Mouse (Mus musculus): Measurements from ENCODE around the gene Gm11939. TPM values are rescaled to one million over a fixed set of nuclear protein-coding genes. Genes with fewer than 3 reads are reported as not detected.

Gene Gm11939
- polyA plus RNA-seq, 1 experiment = not detected

DNA sequence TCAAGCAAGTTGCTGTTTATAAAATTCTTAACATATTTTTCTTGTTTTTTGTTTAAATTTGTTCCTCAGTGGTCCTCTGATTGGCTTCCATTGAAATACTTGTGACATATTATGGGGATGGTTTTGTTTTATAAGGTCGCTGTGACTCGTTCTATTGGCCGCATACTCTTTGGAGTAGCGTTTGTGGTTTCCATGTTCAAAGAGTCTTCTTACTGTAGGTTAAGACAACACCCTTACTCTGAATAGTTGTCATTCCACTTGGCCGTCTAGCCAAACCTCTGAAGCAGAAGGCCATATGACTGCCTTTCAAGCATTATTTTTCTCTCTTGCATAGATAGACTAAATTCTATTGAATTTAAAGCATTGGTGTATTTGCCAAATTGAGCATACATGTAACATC lies 21.8 kb upstream of the Gm11939 start:
- no peak for DNase-seq
- Histone ChIP-seq H3K27ac (ENCODE audit: insufficient read depth, low read depth, low read length) (no peak overlapping the region), H3K4me1 (ENCODE audit: control insufficient read depth, insufficient read depth, low read length) (no peaks in the 10 kb centered on the region), H3K4me3 (ENCODE audit: insufficient read depth, low read depth, low read length) (no peak overlapping the region), H3K36me3 (ENCODE audit: control insufficient read depth, insufficient read depth, low read length) (no peaks in the 10 kb centered on the region), H3K27me3 (replicated peaks; ENCODE audit: control insufficient read depth, insufficient read depth, low read length) (no peaks in the 10 kb centered on the region)
- 87% methylated on average over 5 of the region's 5 CpGs for WGBS
- TF ChIP-seq POLR2A (IDR thresholded peaks at IDR 0.05; ENCODE audit: low read depth, low read length) (no peak), CTCF (conservative IDR thresholded peaks at IDR 0.05; ENCODE audit: insufficient read depth, insufficient read length, low read depth, low read length) (no peak)

DNA sequence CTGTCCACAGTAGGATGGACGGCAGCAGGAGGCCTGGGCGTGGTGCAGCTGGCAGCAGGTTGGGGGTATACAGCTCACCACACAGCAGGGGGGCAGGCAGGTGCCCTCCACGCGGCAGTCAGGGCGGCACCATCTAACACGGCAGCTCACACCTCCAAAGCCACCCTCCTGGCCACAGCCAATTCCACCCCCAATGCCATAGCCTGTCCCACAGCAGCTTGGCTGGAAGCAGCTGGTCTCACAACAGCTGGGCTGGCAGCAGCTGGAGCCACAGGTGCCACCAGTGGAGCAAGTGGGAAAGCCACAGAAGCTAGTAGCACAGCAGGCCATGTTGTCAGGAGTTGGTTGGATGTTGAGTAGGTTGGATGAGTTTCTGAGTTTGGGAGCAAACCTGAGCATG lies 21.4 kb upstream of the Gm11939 start, which contains the start of gene Krtap1-5:
TSS of gene Krtap1-5 (minus strand) at position 381 of the 400 bp plus-strand sequence.
- 84% methylated on average over 6 of the region's 6 CpGs for WGBS
- Histone ChIP-seq H3K27ac (ENCODE audit: insufficient read depth, low read depth, low read length) (no peak within 1 kb of the TSS), H3K4me3 (ENCODE audit: insufficient read depth, low read depth, low read length) (no peak within 1 kb of the TSS), H3K27me3 (replicated peaks; ENCODE audit: control insufficient read depth, insufficient read depth, low read length) (no peaks in the 10 kb centered on the region), H3K36me3 (ENCODE audit: control insufficient read depth, insufficient read depth, low read length) (no peaks in the 10 kb centered on the region), H3K4me1 (ENCODE audit: control insufficient read depth, insufficient read depth, low read length) (no peaks in the 10 kb centered on the region)
- TF ChIP-seq CTCF (conservative IDR thresholded peaks at IDR 0.05; ENCODE audit: insufficient read depth, insufficient read length, low read depth, low read length) = no peak
- TF ChIP-seq POLR2A (IDR thresholded peaks at IDR 0.05; ENCODE audit: low read depth, low read length) = no peak
- DNase-seq = no peak

DNA sequence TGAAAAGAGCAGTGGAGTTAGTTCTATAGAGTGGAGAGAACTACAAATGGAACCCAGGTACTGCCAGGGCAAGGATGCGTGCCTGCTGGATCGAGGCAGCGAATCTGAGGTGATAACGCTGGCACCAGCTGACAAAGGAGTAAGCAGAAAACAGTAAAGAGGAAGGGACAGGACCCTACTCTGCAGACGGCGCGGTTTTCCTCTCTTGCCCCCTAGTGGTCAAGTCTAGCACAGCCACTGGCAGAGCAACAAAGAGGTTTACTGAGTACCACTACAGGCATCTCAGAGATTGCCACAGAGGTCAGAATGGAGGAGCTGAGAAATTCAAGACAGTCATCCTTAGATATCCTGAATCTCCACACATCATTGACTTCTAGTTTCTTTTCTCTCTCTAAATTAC lies 14.8 kb upstream of the Gm11939 start:
- no peaks in the 10 kb centered on the region for H3K36me3 ChIP-seq (ENCODE audit: control insufficient read depth, insufficient read depth, low read length)
- no peaks in the 10 kb centered on the region; the same call in 1 of the 2 replicates for H3K27me3 ChIP-seq (replicated peaks; ENCODE audit: control insufficient read depth, insufficient read depth, low read length)
- no peaks in the 10 kb centered on the region for H3K4me1 ChIP-seq (ENCODE audit: control insufficient read depth, insufficient read depth, low read length)
- no peak overlapping the region for H3K27ac ChIP-seq (ENCODE audit: insufficient read depth, low read depth, low read length)
- WGBS = 2% methylated on average over 7 of the region's 7 CpGs
- TF ChIP-seq CTCF (conservative IDR thresholded peaks at IDR 0.05; ENCODE audit: insufficient read depth, insufficient read length, low read depth, low read length) = peak; percentile 77
- no peak for TF ChIP-seq POLR2A (IDR thresholded peaks at IDR 0.05; ENCODE audit: low read depth, low read length)
- H3K4me3 ChIP-seq (ENCODE audit: insufficient read depth, low read depth, low read length) = no peak overlapping the region
- peak; percentile 59 for DNase-seq

DNA sequence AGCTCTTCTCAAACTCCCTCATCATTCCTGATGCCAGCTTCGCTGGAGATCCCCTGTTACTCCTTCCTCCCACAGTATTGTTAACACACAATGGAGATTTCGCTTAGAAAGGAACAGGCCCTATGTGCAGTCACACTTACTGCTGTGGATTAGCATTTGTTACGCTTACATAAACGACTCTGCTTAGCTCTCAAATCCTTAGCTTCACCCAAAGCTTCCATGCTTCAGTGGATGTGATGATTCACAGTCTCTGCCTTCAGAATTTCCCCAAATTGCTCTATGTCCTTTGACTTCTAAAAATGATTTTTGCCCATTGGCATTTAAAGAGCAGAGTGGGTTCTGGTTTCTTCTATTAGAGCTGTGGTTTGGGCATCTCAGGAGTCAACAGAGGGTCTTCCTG lies 13.9 kb upstream of the Gm11939 start:
- Histone ChIP-seq H3K27ac (ENCODE audit: insufficient read depth, low read depth, low read length) (no peak overlapping the region), H3K27me3 (replicated peaks; ENCODE audit: control insufficient read depth, insufficient read depth, low read length) (no peaks in the 10 kb centered on the region; the same call in 1 of the 2 replicates), H3K4me1 (ENCODE audit: control insufficient read depth, insufficient read depth, low read length) (no peaks in the 10 kb centered on the region), H3K36me3 (ENCODE audit: control insufficient read depth, insufficient read depth, low read length) (no peaks in the 10 kb centered on the region), H3K4me3 (ENCODE audit: insufficient read depth, low read depth, low read length) (no peak overlapping the region)
- DNase-seq = no peak
- WGBS = 44% methylated on average over 4 of the region's 4 CpGs
- TF ChIP-seq POLR2A (IDR thresholded peaks at IDR 0.05; ENCODE audit: low read depth, low read length) (no peak), CTCF (conservative IDR thresholded peaks at IDR 0.05; ENCODE audit: insufficient read depth, insufficient read length, low read depth, low read length) (no peak)

DNA sequence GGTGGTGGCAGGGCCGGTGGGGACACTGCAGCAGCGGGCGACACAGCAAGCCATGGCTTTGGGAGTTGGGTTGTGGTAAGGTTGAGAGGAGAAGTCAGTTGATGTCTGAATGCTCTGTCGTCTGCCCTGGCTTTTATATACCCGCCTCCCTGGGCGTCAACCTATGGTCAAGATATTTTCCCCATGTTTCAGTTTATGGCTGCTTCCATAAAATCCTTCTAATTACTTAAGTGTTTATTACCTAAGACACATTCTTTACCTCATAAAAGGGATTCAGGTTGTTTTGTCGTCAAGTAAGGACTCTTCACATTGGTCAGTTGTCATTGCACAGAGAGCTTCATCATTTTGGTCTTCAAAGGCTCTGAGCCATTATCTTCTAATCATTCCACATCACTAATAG lies 7.3 kb upstream of the Gm11939 start, which contains the start of gene Krtap3-1:
TSS of gene Krtap3-1 (minus strand) at position 101 of the 400 bp plus-strand sequence.
- WGBS = 75% methylated on average over 7 of the region's 7 CpGs
- TF ChIP-seq POLR2A (IDR thresholded peaks at IDR 0.05; ENCODE audit: low read depth, low read length) = no peak
- no peak for TF ChIP-seq CTCF (conservative IDR thresholded peaks at IDR 0.05; ENCODE audit: insufficient read depth, insufficient read length, low read depth, low read length)
- Histone ChIP-seq H3K27me3 (replicated peaks; ENCODE audit: control insufficient read depth, insufficient read depth, low read length) (no peaks in the 10 kb centered on the region; the same call in 1 of the 2 replicates), H3K27ac (ENCODE audit: insufficient read depth, low read depth, low read length) (no peak within 1 kb of the TSS), H3K36me3 (ENCODE audit: control insufficient read depth, insufficient read depth, low read length) (no peaks in the 10 kb centered on the region), H3K4me3 (ENCODE audit: insufficient read depth, low read depth, low read length) (no peak within 1 kb of the TSS), H3K4me1 (ENCODE audit: control insufficient read depth, insufficient read depth, low read length) (no peaks in the 10 kb centered on the region)
- no peak for DNase-seq

DNA sequence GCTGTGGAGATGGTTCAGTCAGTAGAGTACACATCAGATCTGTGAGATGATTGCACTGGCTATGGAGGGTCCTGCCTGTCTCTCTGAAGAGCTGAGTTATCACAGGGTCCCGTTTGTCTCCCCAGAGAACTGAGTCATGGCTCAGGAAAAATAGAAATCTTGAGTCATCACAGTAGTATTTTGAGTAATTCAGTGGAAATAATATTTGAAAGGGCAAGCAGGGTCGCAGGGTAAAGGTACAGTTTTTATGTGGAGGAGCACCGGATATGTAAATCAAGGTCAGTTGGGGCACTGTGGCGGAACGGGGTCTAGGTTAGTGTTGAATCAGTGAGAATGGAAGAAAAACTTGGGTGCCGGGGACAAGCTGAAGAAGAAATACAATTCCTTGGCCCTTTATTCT lies 3.3 kb upstream of the Gm11939 start:
- Histone ChIP-seq H3K4me3 (ENCODE audit: insufficient read depth, low read depth, low read length) (no peak overlapping the region), H3K27me3 (replicated peaks; ENCODE audit: control insufficient read depth, insufficient read depth, low read length) (no peaks in the 10 kb centered on the region; the same call in 1 of the 2 replicates), H3K36me3 (ENCODE audit: control insufficient read depth, insufficient read depth, low read length) (no peaks in the 10 kb centered on the region), H3K4me1 (ENCODE audit: control insufficient read depth, insufficient read depth, low read length) (no peaks in the 10 kb centered on the region), H3K27ac (ENCODE audit: insufficient read depth, low read depth, low read length) (no peak overlapping the region)
- no peak for DNase-seq
- TF ChIP-seq POLR2A (IDR thresholded peaks at IDR 0.05; ENCODE audit: low read depth, low read length) (no peak), CTCF (conservative IDR thresholded peaks at IDR 0.05; ENCODE audit: insufficient read depth, insufficient read length, low read depth, low read length) (no peak)
- WGBS = 63% methylated on average over 6 of the region's 6 CpGs

DNA sequence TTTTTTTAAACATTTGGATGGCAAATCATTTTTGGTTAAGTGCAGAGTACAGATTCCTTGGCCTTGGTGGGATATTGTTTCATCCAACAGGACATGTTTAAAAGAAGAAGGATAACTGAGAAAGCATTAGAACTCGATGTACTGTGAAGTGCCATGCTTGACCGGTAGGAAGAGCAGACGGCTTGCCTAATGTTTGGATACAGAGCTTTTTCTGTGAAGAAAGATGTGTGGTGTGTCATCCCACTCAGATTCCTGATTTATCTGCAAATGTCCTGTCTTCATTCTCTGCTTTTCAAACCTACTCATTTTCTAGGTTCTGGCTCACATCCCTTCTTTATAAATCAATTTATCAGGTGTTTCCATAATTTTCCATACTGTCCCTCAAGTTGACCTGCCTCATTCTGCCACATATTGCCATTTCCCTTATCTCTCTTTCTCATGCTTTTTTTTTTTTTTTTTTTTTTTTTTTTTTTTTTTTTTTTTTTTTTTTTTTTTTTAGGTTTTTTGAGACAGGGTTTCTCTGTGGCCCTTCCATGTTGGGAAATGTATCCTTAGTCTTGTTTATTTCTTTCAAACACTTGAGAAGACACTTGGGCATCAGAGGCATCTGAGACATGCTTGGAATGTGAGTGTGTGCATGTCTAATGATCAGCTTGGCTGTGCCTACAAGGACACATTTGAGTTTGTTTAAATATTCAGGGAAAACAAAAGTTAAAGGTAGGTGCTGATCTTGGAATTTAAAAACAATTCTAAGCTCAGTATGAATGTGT lies 1.1 kb downstream of the Gm11939 start:
- TF ChIP-seq POLR2A (IDR thresholded peaks at IDR 0.05; ENCODE audit: low read depth, low read length) = no peak
- TF ChIP-seq CTCF (conservative IDR thresholded peaks at IDR 0.05; ENCODE audit: insufficient read depth, insufficient read length, low read depth, low read length) = no peak
- no peak overlapping the region for H3K27ac ChIP-seq (ENCODE audit: insufficient read depth, low read depth, low read length)
- no peak for DNase-seq
- no peaks in the 10 kb centered on the region for H3K4me1 ChIP-seq (ENCODE audit: control insufficient read depth, insufficient read depth, low read length)
- no peak overlapping the region for H3K4me3 ChIP-seq (ENCODE audit: insufficient read depth, low read depth, low read length)
- no peaks in the 10 kb centered on the region for H3K36me3 ChIP-seq (ENCODE audit: control insufficient read depth, insufficient read depth, low read length)
- WGBS = 40% methylated on average over 3 of the region's 3 CpGs
- no peaks in the 10 kb centered on the region for H3K27me3 ChIP-seq (replicated peaks; ENCODE audit: control insufficient read depth, insufficient read depth, low read length)

Measured in kidney, adult 2 months (tissue).